27 mouse cellular contexts compared by ENCODE assay signal in the genomic region with DNA sequence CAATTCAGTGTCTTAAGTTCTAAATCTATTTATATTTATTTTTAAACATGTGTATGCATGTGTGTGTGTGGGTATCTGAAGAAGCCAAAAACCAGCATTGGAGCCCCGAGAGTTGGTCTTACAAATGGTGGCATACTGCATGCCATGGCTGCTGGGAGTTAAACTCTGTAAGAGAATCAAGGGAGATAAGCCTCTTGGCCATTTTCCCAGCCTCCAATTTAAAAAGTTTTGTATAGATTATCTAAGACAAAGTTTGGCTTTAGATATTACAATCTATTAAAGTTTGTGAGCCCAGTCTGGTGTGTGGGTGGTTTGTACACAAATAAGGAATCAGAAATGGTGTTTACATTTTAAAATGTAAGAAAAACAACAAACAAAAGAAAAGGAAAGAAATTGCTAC.
"Had no signal": no experiment of that assay in that cellular context is flagged by ENCODE, and none has a peak within 500 bp of the region (broad histone marks: within the 10 kb centered on the region; RNA-seq: fewer than 3 reads in every experiment).

No protein-coding gene starts in this region.

- H3K27ac ChIP-seq: embryonic facial prominence, embryonic 12.5 days; embryonic facial prominence, embryonic 13.5 days; embryonic facial prominence, embryonic 15.5 days; forebrain, embryonic 10.5 days; forebrain, embryonic 12.5 days; forebrain, embryonic 13.5 days; forebrain, embryonic 15.5 days; heart, adult 2 months; heart, embryonic 10.5 days had no signal

- DNase-seq: cerebellum, adult 8-10 months; cerebellum, adult 9-10 months; cerebellum, adult 9-11 months; cerebellum, postnatal 10 days; cerebellum, postnatal 14 days; cerebellum, postnatal 25 days; cerebellum, postnatal 36 days; embryo, embryonic 11 days; forebrain, postnatal 0 days; gastrocnemius, postnatal 10 days; gastrocnemius, postnatal 14 days; gastrocnemius, postnatal 25 days; gastrocnemius, postnatal 36 days; heart, adult 11 months; heart, adult 18-20 months; heart, adult 2 months had no signal

- H3K4me3 ChIP-seq: embryonic facial prominence, embryonic 12.5 days; embryonic facial prominence, embryonic 13.5 days; embryonic facial prominence, embryonic 15.5 days; erythroblast, embryonic 14.5 days; forebrain, embryonic 10.5 days; forebrain, embryonic 12.5 days; forebrain, embryonic 13.5 days; forebrain, embryonic 15.5 days; heart, adult 2 months; heart, embryonic 10.5 days had no signal

- H3K27me3 ChIP-seq: embryonic facial prominence, embryonic 12.5 days; embryonic facial prominence, embryonic 13.5 days; embryonic facial prominence, embryonic 15.5 days; forebrain, embryonic 12.5 days; forebrain, embryonic 13.5 days; forebrain, embryonic 15.5 days had no signal

- H3K4me1 ChIP-seq: embryonic facial prominence, embryonic 12.5 days; embryonic facial prominence, embryonic 15.5 days; forebrain, embryonic 13.5 days; forebrain, embryonic 15.5 days had no signal

- H3K36me3 ChIP-seq: embryonic facial prominence, embryonic 12.5 days; embryonic facial prominence, embryonic 13.5 days; embryonic facial prominence, embryonic 15.5 days; forebrain, embryonic 10.5 days; forebrain, embryonic 12.5 days; forebrain, embryonic 15.5 days; heart, embryonic 10.5 days had no signal

- ATAC-seq: forebrain, embryonic 13.5 days; forebrain, embryonic 14.5 days; forebrain, embryonic 15.5 days; forebrain, embryonic 16.5 days; forebrain, postnatal 0 days had no signal

- H3K4me2 ChIP-seq: embryonic facial prominence, embryonic 12.5 days; embryonic facial prominence, embryonic 13.5 days; embryonic facial prominence, embryonic 15.5 days; forebrain, embryonic 12.5 days; forebrain, embryonic 13.5 days; forebrain, embryonic 15.5 days had no signal

- H3K9ac ChIP-seq: embryonic facial prominence, embryonic 12.5 days; embryonic facial prominence, embryonic 13.5 days; embryonic facial prominence, embryonic 15.5 days; forebrain, embryonic 12.5 days; forebrain, embryonic 13.5 days; forebrain, embryonic 15.5 days; forebrain, postnatal 0 days had no signal

- H3K9me3 ChIP-seq: embryonic facial prominence, embryonic 12.5 days; embryonic facial prominence, embryonic 13.5 days; embryonic facial prominence, embryonic 15.5 days; forebrain, embryonic 10.5 days; forebrain, embryonic 12.5 days; forebrain, embryonic 13.5 days; forebrain, embryonic 15.5 days; heart, embryonic 10.5 days had no signal
